Mouse (Mus musculus) ovary, adult 18-20 months (tissue): ENCODE results near the gene Lin7c.

Source experiments
- DNase-seq: peaks from one replicate; pipeline ENCODE4 v3.0.0; 2022; ENCODE audit warnings: low spot score, mixed read lengths

The Lin7c gene

GRCm38 (mm10) chr2:109942810-109943570 is 52.3 kb downstream of the Lin7c start:
- DNase-seq, result no peak

GRCm38 (mm10) chr2:109944995-109945394 is 54.3 kb downstream of the Lin7c start:
- DNase-seq, result no peak

GRCm38 (mm10) chr2:109945532-109945931 is 54.9 kb downstream of the Lin7c start:
- no peak for DNase-seq

- DNase-seq, result no peak
Observed at GRCm38 (mm10) chr2:109946426-109946825, 55.8 kb downstream of the Lin7c start.

- no peak for DNase-seq
Observed at GRCm38 (mm10) chr2:109949519-109949918, 58.9 kb downstream of the Lin7c start.

- DNase-seq, result no peak
Observed at GRCm38 (mm10) chr2:109950311-109950710, 59.7 kb downstream of the Lin7c start.
